Mouse (Mus musculus): ENCODE results near the gene Gm44. TPM values are rescaled to one million over a fixed set of nuclear protein-coding genes. Genes with fewer than 3 reads are reported as not detected.
"Not testable (repeated sequence)": the region's sequence is repeated elsewhere in the genome, so short reads cannot be mapped to it uniquely, and the experiment has no call there.

Gene Gm44
- total RNA-seq (2021) = not detected

GRCm38 (mm10) chrX:90891842-90892241, at the start of gene Gm44:
Gene Gm44, plus strand, starts transcription at chrX:90892142.
- no peak for DNase-seq

- no peak for DNase-seq
Measured at GRCm38 (mm10) chrX:90927989-90928388, 36.0 kb downstream of the Gm44 start.

- DNase-seq = not testable (repeated sequence)
Measured at GRCm38 (mm10) chrX:90938211-90938610, 46.3 kb downstream of the Gm44 start.

Measured in layer of hippocampus, postnatal 36 days (tissue).